10 mouse cellular contexts compared by ENCODE assay signal in the genomic region with DNA sequence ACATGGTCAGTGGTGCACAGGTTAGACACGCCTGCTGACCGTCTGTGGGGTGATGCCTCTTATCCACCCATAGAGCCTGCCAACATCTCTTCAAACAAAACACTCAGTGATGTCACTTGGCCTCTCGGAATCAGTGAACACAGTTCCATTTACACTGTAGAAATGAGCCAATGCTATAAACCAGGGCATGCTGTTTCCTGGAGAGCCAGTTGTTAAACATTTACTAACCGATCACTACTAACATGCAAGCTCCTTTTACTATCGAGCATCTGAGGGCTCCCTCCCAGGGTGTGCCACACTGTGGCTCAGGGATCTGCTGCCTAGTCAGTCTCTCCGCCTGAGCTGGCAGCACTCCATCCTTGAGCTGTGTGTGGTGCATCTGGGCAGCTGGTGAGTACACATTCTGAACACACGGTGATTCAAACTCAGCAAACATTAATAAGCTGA. TPM values are rescaled to one million over a fixed set of nuclear protein-coding genes. Genes with fewer than 3 reads are reported as not detected.
DNase-seq lines count a peak whose midpoint lies in the region; ATAC-seq lines count a peak whose summit lies in the region.
"Had no signal": no experiment of that assay in that cellular context is flagged by ENCODE, and none has a peak within 500 bp of the region (broad histone marks: within the 10 kb centered on the region; RNA-seq: fewer than 3 reads in every experiment).

No protein-coding gene starts in this region.

- H3K4me1 ChIP-seq in neural tube, embryonic 14.5 days (ENCODE audit: control insufficient read depth, insufficient read depth, low read length) = no peaks in the 10 kb centered on the region
- H3K4me1 ChIP-seq: lung, embryonic 15.5 days had no signal

- no peak overlapping the region for H3K4me3 ChIP-seq in neural tube, embryonic 14.5 days (ENCODE audit: low read depth, low read length)
- H3K4me3 ChIP-seq: erythroblast, embryonic 14.5 days; lung, embryonic 15.5 days had no signal

- H3K9me3 ChIP-seq in neural tube, embryonic 14.5 days (ENCODE audit: control insufficient read depth, low read length) = no peaks in the 10 kb centered on the region
- H3K9me3 ChIP-seq: lung, embryonic 15.5 days had no signal

- H3K36me3 ChIP-seq in neural tube, embryonic 14.5 days (ENCODE audit: control insufficient read depth, insufficient read depth, low read length) = no peaks in the 10 kb centered on the region
- H3K36me3 ChIP-seq: lung, embryonic 15.5 days had no signal

- no peaks in the 10 kb centered on the region for H3K27me3 ChIP-seq in neural tube, embryonic 14.5 days (ENCODE audit: control insufficient read depth, insufficient read depth, low read length)
- H3K27me3 ChIP-seq: lung, embryonic 15.5 days had no signal

- no peak overlapping the region for H3K4me2 ChIP-seq in neural tube, embryonic 14.5 days (ENCODE audit: low read depth, low read length)
- H3K4me2 ChIP-seq: lung, embryonic 15.5 days had no signal

- WGBS in neural tube, embryonic 14.5 days = 45% methylated on average over 7 of the region's 7 CpGs

- peak; percentile 8 to 26 for DNase-seq in left cerebral cortex, adult 18-20 months (ENCODE audit: low spot score in 2 of 2)
- DNase-seq in left cerebral cortex, adult 11 months (ENCODE audit: low spot score) = no peak
- peak; percentile 28 to 34 for DNase-seq in frontal cortex, postnatal 36 days (ENCODE audit: low spot score in 2 of 2)
- peak; percentile 75 to 84 for DNase-seq in kidney, postnatal 36 days
- DNase-seq in thymus, postnatal 0 days (ENCODE audit: low spot score) = no peak
- no peak for DNase-seq in embryo, embryonic 10.5 days (ENCODE audit: low spot score)

- H3K27ac ChIP-seq in neural tube, embryonic 14.5 days (ENCODE audit: low read depth, low read length) = no peak overlapping the region
- H3K27ac ChIP-seq: lung, embryonic 15.5 days had no signal

- ATAC-seq in neural tube, embryonic 14.5 days (ENCODE audit: low read depth) = peak; percentile 91
- no peak for ATAC-seq in erythroid progenitor cell, adult 5-6 weeks (replicated peaks; ENCODE audit: low FRiP score, poor library complexity, severe bottlenecking)

- no peak overlapping the region for H3K9ac ChIP-seq in neural tube, embryonic 14.5 days (replicated peaks; ENCODE audit: low read depth, low read length)
- H3K9ac ChIP-seq: lung, embryonic 15.5 days had no signal

RNA-seq across cellular contexts. Expression of a gene that starts 52.8 kb away (rescaled TPM):
- not detected for total RNA-seq in left cerebral cortex, adult 18-20 months (2021)
- polyA plus RNA-seq in neural tube, embryonic 14.5 days (2014; fragmentation: Nextera tagmentation; extraction: Ambion mirVana) = 1.3 and 2.1 TPM in 2 replicates
- 0.05 TPM in 1 of 2 replicates, not detected in the other for polyA plus RNA-seq in thymus, postnatal 0 days (2015; fragmentation: Nextera tagmentation; extraction: Ambion mirVana)
- not detected in 2 replicates for total RNA-seq in erythroid progenitor cell, adult 5-6 weeks (2015; ENCODE audit: low replicate concordance)
- total RNA-seq in erythroid progenitor cell, adult 5-6 weeks (2017; ENCODE audit: low replicate concordance) = not detected in 2 replicates
- polyA plus RNA-seq: erythroblast, embryonic 14.5 days; lung, embryonic 15.5 days had no signal

Comparison
In these comparisons a context has a peak if more than half of its experiments do, and no peak if none do; other contexts are left out.
1. DNase-seq: peak in left cerebral cortex, adult 18-20 months (2 of 2), frontal cortex, postnatal 36 days (2 of 2) and kidney, postnatal 36 days (2 of 2); none in left cerebral cortex, adult 11 months (single experiment), thymus, postnatal 0 days (single experiment) and embryo, embryonic 10.5 days (single experiment).